Mouse (Mus musculus) hindbrain, embryonic 11.5 days (tissue): ENCODE results near the gene Pbp2. TPM values are rescaled to one million over a fixed set of nuclear protein-coding genes. Genes with fewer than 3 reads are reported as not detected.

Experiments
- ATAC-seq: fragments of 200-750 bp; cut with Nextera tagmentation; 2 replicates; pipeline ENCODE4 v1.8.0; 2017; ENCODE audit warnings: mild to moderate bottlenecking, moderate TSS enrichment, moderate library complexity; ENCODE audit not compliant: low FRiP score
- DNase-seq: peaks from one replicate; pipeline ENCODE4 v3.0.0-alpha.2; 2015; ENCODE audit warnings: low spot score
- H3K27ac ChIP-seq: fragments of 300-500 bp; sonication (generic); 2 replicates; pipeline ENCODE4 v1.5.1; 2014; ENCODE audit warnings: mild to moderate bottlenecking, low read depth, low read length
- H3K27me3 ChIP-seq: fragments of 300-500 bp; sonication (generic); 2 replicates; pipeline ENCODE4 v1.6.1; 2014; ENCODE audit warnings: mild to moderate bottlenecking, low read length, moderate library complexity, mixed read lengths; ENCODE audit not compliant: control insufficient read depth, insufficient read depth
- H3K36me3 ChIP-seq: fragments of 300-500 bp; sonication (generic); 2 replicates; pipeline ENCODE4 v1.6.1; 2014; ENCODE audit warnings: mild to moderate bottlenecking, low read length, moderate library complexity, mixed read lengths; ENCODE audit not compliant: control insufficient read depth, insufficient read depth
- H3K4me1 ChIP-seq: fragments of 300-500 bp; sonication (generic); replicated peaks from 2 replicates; pipeline ENCODE4 v1.6.1; 2014; ENCODE audit warnings: low read length, mixed read lengths; ENCODE audit not compliant: control insufficient read depth, insufficient read depth
- H3K4me2 ChIP-seq: fragments of 300-500 bp; sonication (generic); replicated peaks from 2 replicates; pipeline ENCODE4 v1.6.1; 2014; ENCODE audit warnings: mild to moderate bottlenecking, low read depth, low read length
- H3K4me3 ChIP-seq: fragments of 300-500 bp; sonication (generic); 2 replicates; pipeline ENCODE4 v1.5.1; 2014; ENCODE audit warnings: low read depth, low read length
- H3K9ac ChIP-seq: fragments of 300-500 bp; sonication (generic); 2 replicates; pipeline ENCODE4 v1.6.1; 2014; ENCODE audit warnings: low read depth, low read length
- H3K9me3 ChIP-seq: fragments of 300-500 bp; sonication (generic); 2 replicates; pipeline ENCODE4 v1.6.1; 2016; ENCODE audit warnings: low read length; ENCODE audit not compliant: control insufficient read depth
- WGBS: fragments of 180-500 bp; shearing (Covaris S2); extraction: QIAGEN DNeasy Blood & Tissue Kit; methylation state at CpG from one replicate; pipeline ENCODE4 v1.1.7; 2014; 5-methylcytosine and 5-hydroxymethylcytosine counted together
- polyA plus RNA-seq: library from polyadenylated mRNA; unstranded; fragments of >200 nt; fragmentation: Nextera tagmentation; extraction: Ambion mirVana; gene quantifications from 2 replicates; pipeline ENCODE4 v1.2.1, GENCODE M21; 2014

The Pbp2 gene
- polyA plus RNA-seq, 1 experiment from 2014 or later: 0.22 TPM

DNA sequence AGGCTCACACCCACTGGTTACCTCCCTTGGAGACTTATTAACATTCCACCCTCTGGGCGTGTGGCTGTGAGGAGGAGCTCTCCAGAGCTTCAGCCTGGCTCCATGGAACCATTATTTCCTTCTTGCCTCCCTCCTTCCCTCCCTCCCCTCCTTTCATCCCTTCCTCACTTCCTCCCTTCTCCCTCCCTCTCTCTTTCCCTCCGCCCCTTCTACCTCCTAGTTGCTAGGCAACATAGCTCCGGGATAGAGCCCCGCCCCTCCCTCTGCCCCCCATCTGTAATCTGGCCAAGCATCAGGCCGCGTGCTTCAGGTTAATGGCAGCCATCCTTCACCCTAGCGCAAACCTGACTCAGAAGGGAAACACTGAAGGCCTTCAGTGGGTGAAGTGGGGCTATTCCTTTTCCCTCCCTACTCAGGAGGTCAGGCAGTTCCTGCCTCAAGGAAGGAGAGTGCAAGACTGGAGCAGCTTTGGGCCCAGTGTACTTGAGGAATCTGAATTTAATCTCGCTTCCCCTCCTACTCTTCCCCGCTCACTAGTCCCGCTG lies 22.6 kb upstream of the Pbp2 start:
- no peak overlapping the region for H3K4me2 ChIP-seq
- WGBS: 21% methylated on average over 10 of the region's 10 CpGs
- H3K4me1 ChIP-seq: no peaks in the 10 kb centered on the region
- DNase-seq (peak; percentile 52), ATAC-seq (peak; percentile 72)
- no peak overlapping the region for H3K4me3 ChIP-seq
- H3K27ac ChIP-seq: peak overlapping the region; percentile 25; the same call in 1 of the 2 replicates
- H3K9me3 ChIP-seq: no peaks in the 10 kb centered on the region
- no peaks in the 10 kb centered on the region for H3K27me3 ChIP-seq
- H3K36me3 ChIP-seq: no peaks in the 10 kb centered on the region
- no peak overlapping the region for H3K9ac ChIP-seq

- DNase-seq: peak; percentile 10
Observed at GRCm38 (mm10) chr6:135331916-135332315, 21.7 kb upstream of the Pbp2 start.

DNA sequence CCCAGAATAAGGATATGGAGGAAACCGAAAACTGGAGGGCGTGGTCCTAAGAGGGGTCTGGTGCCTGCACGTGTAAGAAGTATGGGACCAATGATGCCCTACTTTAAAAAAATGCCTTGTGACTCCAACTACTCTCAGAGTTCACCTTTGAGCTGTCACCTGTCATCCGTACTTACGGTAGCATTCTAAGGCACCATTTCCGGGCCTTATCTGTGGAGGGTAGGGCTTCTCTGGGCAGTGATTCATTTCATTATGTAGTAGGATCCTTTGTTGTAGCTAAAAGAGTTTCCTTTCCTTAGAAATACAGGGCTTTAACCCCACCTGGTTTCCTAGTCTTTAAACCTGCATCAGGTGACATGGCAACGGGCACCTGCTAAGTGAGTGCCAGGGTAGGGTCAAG lies 16.6 kb upstream of the Pbp2 start:
- Histone ChIP-seq H3K27ac (no peak overlapping the region), H3K27me3 (no peaks in the 10 kb centered on the region), H3K9me3 (no peaks in the 10 kb centered on the region), H3K4me2 (no peak overlapping the region), H3K36me3 (no peaks in the 10 kb centered on the region), H3K4me3 (no peak overlapping the region), H3K4me1 (no peaks in the 10 kb centered on the region), H3K9ac (no peak overlapping the region)
- ATAC-seq: no peak
- no peak for DNase-seq
- 86% methylated on average over 7 of the region's 7 CpGs for WGBS

More at GRCm38 (mm10) chr6:135331916-135332315, 21.7 kb upstream of the Pbp2 start:
- no peaks in the 10 kb centered on the region for H3K9me3 ChIP-seq
- no peaks in the 10 kb centered on the region for H3K36me3 ChIP-seq
- H3K4me3 ChIP-seq: no peak overlapping the region
- H3K9ac ChIP-seq: no peak overlapping the region
- no peaks in the 10 kb centered on the region for H3K27me3 ChIP-seq
- H3K4me1 ChIP-seq: no peaks in the 10 kb centered on the region
- no peak for ATAC-seq
- no peak overlapping the region for H3K4me2 ChIP-seq
- 78% methylated on average over 4 of the region's 4 CpGs for WGBS
- H3K27ac ChIP-seq: no peak overlapping the region

DNA sequence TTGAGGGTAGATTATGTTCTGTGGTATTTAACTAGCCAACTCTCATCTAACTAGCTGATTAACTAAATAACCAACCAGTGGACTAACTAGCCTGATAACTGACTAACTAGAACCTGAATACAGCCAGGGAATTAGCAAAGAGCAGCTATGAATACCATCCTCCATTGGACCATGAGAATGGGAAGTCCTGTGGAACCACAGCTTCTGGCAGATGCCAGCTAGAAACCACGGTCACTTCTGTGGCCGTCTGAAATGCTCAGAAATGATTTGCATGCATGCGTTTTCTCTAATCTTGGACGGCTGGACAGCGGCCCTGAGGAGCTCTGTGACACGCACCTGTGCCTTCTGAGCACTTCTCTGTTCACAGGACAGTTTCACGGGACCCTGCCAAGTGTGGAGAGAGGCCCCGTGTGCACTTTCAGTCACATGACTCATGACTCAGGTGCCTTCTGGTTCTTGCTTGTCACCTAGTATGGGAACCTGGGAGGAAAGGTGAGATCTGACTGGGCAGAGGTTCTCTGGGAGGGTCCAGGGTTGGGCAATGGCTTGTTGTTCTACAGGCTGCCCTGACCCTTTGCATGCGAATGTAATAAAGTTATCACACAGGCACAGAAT lies 14.6 kb upstream of the Pbp2 start:
- ATAC-seq: no peak

DNA sequence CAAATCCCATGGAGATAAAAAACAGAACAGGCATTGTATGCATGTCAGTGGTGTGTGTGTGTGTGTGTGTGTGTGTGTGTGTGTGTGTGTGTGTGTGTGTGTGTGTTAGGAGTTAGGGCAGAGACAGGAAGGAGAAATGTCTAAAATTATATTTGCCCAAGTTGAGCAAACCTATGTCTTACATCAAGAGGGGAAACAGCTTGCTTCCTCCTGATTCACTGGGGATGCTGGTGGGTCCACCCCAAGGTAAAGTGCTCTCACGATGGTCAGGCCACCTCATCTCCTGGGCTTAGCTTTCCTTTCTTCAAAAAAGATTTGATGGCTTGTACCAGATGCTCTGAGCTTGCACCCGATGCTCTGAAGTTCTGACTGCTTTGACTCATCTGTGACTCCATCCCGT lies 13.9 kb upstream of the Pbp2 start:
- ATAC-seq: no peak
- H3K9me3 ChIP-seq: no peaks in the 10 kb centered on the region
- no peak overlapping the region for H3K4me3 ChIP-seq
- no peak overlapping the region for H3K4me2 ChIP-seq
- WGBS: 81% methylated on average over 3 of the region's 3 CpGs
- H3K27me3 ChIP-seq: no peaks in the 10 kb centered on the region
- DNase-seq: no peak
- H3K9ac ChIP-seq: no peak overlapping the region
- H3K4me1 ChIP-seq: no peaks in the 10 kb centered on the region
- H3K27ac ChIP-seq: no peak overlapping the region
- no peaks in the 10 kb centered on the region for H3K36me3 ChIP-seq

More for the DNA sequence above, 14.6 kb upstream of the Pbp2 start:
- WGBS: 83% methylated on average over 9 of the region's 9 CpGs
- H3K4me2 ChIP-seq: no peak overlapping the region
- no peaks in the 10 kb centered on the region for H3K27me3 ChIP-seq
- H3K9ac ChIP-seq: no peak overlapping the region
- H3K9me3 ChIP-seq: no peaks in the 10 kb centered on the region
- H3K4me1 ChIP-seq: no peaks in the 10 kb centered on the region
- no peak overlapping the region for H3K27ac ChIP-seq
- no peak for DNase-seq
- H3K36me3 ChIP-seq: no peaks in the 10 kb centered on the region
- H3K4me3 ChIP-seq: no peak overlapping the region

GRCm38 (mm10) chr6:135323311-135323982 lies 13.2 kb upstream of the Pbp2 start:
- DNase-seq (peak; percentile 20), ATAC-seq (0 out of 2 replicates have a peak, but pooled peaks have one; percentile 35)
- 46% methylated on average over 16 of the region's 16 CpGs for WGBS

DNA sequence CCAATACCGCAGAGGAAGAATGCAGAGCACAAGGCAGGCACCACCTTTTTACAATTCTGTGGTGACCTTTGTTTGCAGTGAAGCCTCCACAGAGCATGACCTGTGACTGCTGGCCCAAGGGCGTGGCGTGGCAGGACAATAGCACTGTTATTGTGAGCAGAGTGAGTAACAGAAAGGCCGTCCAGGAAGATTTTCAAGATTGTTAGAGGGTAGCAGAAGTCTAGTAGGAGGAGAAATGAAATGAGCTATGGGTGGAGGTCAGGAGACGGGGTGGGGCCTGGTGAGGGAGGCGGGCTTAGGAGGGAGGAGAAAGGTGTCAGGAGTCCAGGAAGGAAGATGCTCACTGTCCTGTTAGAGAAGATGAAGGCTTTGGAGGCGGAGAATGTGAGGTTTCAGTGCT lies 12.5 kb upstream of the Pbp2 start:
- no peak overlapping the region for H3K4me2 ChIP-seq
- no peak for DNase-seq
- H3K27ac ChIP-seq: peak overlapping the region; percentile 7; the same call in 1 of the 2 replicates
- no peak overlapping the region for H3K4me3 ChIP-seq
- H3K9ac ChIP-seq: no peak overlapping the region
- no peak for ATAC-seq
- no peaks in the 10 kb centered on the region for H3K9me3 ChIP-seq
- no peaks in the 10 kb centered on the region for H3K36me3 ChIP-seq
- WGBS: 60% methylated on average over 7 of the region's 7 CpGs
- H3K27me3 ChIP-seq: no peaks in the 10 kb centered on the region
- no peaks in the 10 kb centered on the region for H3K4me1 ChIP-seq

More at GRCm38 (mm10) chr6:135323311-135323982, 13.2 kb upstream of the Pbp2 start:
- peak overlapping the region; percentile 7; the same call in 1 of the 2 replicates for H3K27ac ChIP-seq
- no peak overlapping the region for H3K4me2 ChIP-seq
- H3K27me3 ChIP-seq: no peaks in the 10 kb centered on the region
- H3K9me3 ChIP-seq: no peaks in the 10 kb centered on the region
- no peak overlapping the region for H3K4me3 ChIP-seq
- H3K4me1 ChIP-seq: no peaks in the 10 kb centered on the region
- no peaks in the 10 kb centered on the region for H3K36me3 ChIP-seq
- H3K9ac ChIP-seq: no peak overlapping the region

DNA sequence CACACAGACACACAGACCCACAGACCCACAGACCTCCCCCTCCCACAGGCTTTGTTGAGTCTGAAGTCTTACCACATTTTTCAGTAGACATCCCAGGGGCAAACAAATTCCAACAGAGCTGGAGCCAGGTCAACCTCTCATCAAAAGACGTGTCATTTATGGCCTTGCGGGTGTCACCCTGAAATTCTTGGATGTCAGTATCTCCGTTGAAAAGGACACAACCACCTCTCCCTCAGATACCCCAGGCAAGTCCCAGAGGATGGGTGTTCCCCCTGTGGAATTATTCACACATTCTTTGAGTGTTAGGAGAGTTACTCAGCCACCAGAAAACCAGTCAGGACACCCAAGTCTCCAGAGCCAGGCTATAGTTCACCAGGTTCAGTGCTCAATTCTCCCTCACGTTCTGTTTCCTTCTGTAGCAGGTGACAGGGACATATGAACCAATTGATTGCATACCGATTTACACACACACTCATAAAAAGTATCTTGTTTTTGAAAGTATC lies 9.3 kb upstream of the Pbp2 start:
- Histone ChIP-seq H3K4me3 (no peak overlapping the region), H3K9ac (no peak overlapping the region), H3K4me1 (no peaks in the 10 kb centered on the region), H3K36me3 (no peaks in the 10 kb centered on the region), H3K9me3 (no peaks in the 10 kb centered on the region), H3K27me3 (no peaks in the 10 kb centered on the region), H3K4me2 (no peak overlapping the region), H3K27ac (no peak overlapping the region)
- no peak for ATAC-seq
- DNase-seq: no peak
- WGBS: 84% methylated on average over 5 of the region's 5 CpGs
